Mouse (Mus musculus) hindbrain, embryonic 16.5 days (tissue): ENCODE measurements around the gene Vmn2r85. TPM values are rescaled to one million over a fixed set of nuclear protein-coding genes. Genes with fewer than 3 reads are reported as not detected.

ENCODE experiments used
- polyA plus RNA-seq: library from polyadenylated mRNA; unstranded; fragments of >200 nt; fragmentation: Nextera tagmentation; extraction: Ambion mirVana; gene quantifications from 2 replicates; pipeline ENCODE4 v1.2.1, GENCODE M21; 2015

Gene Vmn2r85
- polyA plus RNA-seq, 1 experiment from 2014 or later = 0.03 TPM

Other genes starting within 250 kb of the Vmn2r85 start
- not detected in 2 replicates for gene Olfr826, start 245.5 kb downstream of the Vmn2r85 start, polyA plus RNA-seq
- not detected in 2 replicates for gene Olfr827, start 215.3 kb downstream of the Vmn2r85 start, polyA plus RNA-seq
- 1.5 and 1.6 TPM in 2 replicates for gene Neurod4, start 149.5 kb downstream of the Vmn2r85 start, polyA plus RNA-seq
- 0.09 TPM in 1 of 2 replicates, not detected in the other for gene Tespa1, start 106.8 kb downstream of the Vmn2r85 start, polyA plus RNA-seq
- 0.01 and 0.03 TPM in 2 replicates for gene Vmn2r84, start 35.4 kb downstream of the Vmn2r85 start, polyA plus RNA-seq
- gene Vmn2r86, start 26.3 kb upstream of the Vmn2r85 start, polyA plus RNA-seq = 0.02 and 0.05 TPM in 2 replicates
- 0.11 and 0.13 TPM in 2 replicates for gene Vmn2r87, start 67.7 kb upstream of the Vmn2r85 start, polyA plus RNA-seq